9 mouse cellular contexts compared by ENCODE assay signal in genomic region chr9:32709359-32709758, GRCm38 (mm10).
DNase-seq lines count a peak whose midpoint lies in the region; ATAC-seq and TF ChIP-seq lines count a peak whose summit lies in the region.
"Had no signal": no experiment of that assay in that cellular context is flagged by ENCODE, and none has a peak within 500 bp of the region (broad histone marks: within the 10 kb centered on the region; RNA-seq: fewer than 3 reads in every experiment).

No protein-coding gene starts in this region.

- H3K4me2 ChIP-seq in intestine, embryonic 16.5 days (ENCODE audit: low read depth, low read length), result 0 out of 2 replicates have a peak overlapping the region, but pooled peaks have one; percentile 9
- H3K4me2 ChIP-seq in lung, embryonic 14.5 days, result peak overlapping the region; percentile 39; the same call in 1 of the 2 replicates

- 9% methylated on average over 5 of the region's 5 CpGs for WGBS in intestine, embryonic 16.5 days
- 2% methylated on average over 5 of the region's 5 CpGs for WGBS in lung, embryonic 14.5 days

- no peaks in the 10 kb centered on the region for H3K36me3 ChIP-seq in intestine, embryonic 16.5 days (ENCODE audit: control insufficient read depth, insufficient read depth, low read length)
- H3K36me3 ChIP-seq in lung, embryonic 14.5 days (ENCODE audit: insufficient read depth), result 0 out of 2 replicates have a peak, but pooled peaks cover 2% of the 10 kb centered on the region
- H3K36me3 ChIP-seq: hindbrain, embryonic 10.5 days had no signal

- H3K4me1 ChIP-seq in intestine, embryonic 16.5 days (ENCODE audit: control insufficient read depth, insufficient read depth, low read length), result peaks cover 44% of the 10 kb centered on the region
- peaks cover 58% of the 10 kb centered on the region for H3K4me1 ChIP-seq in lung, embryonic 14.5 days (ENCODE audit: insufficient read depth)

- H3K27me3 ChIP-seq in intestine, embryonic 16.5 days (replicated peaks; ENCODE audit: control insufficient read depth, insufficient read depth, low read length), result no peaks in the 10 kb centered on the region
- no peaks in the 10 kb centered on the region for H3K27me3 ChIP-seq in lung, embryonic 14.5 days (ENCODE audit: insufficient read depth, low read length)

- H3K9ac ChIP-seq in intestine, embryonic 16.5 days (ENCODE audit: low read depth, low read length), result no peak overlapping the region
- no peak overlapping the region for H3K9ac ChIP-seq in lung, embryonic 14.5 days

- H3K9me3 ChIP-seq in intestine, embryonic 16.5 days (ENCODE audit: control insufficient read depth, low read length), result no peaks in the 10 kb centered on the region
- no peaks in the 10 kb centered on the region for H3K9me3 ChIP-seq in lung, embryonic 14.5 days (ENCODE audit: low read depth, low read length)

- peak overlapping the region; percentile 43 for H3K4me3 ChIP-seq in gastrocnemius, adult 2 months
- no peak overlapping the region for H3K4me3 ChIP-seq in intestine, embryonic 16.5 days (ENCODE audit: low read length)
- no peak overlapping the region for H3K4me3 ChIP-seq in lung, embryonic 14.5 days (ENCODE audit: low read depth, low read length)
- H3K4me3 ChIP-seq: hindbrain, embryonic 10.5 days had no signal

- peak; percentile 15 for ATAC-seq in CD4-positive, CD25-positive, alpha-beta regulatory T cell, adult 4 months
- 0 out of 2 replicates have a peak, but pooled peaks have one; percentile 35 for ATAC-seq in intestine, embryonic 16.5 days
- ATAC-seq in lung, embryonic 14.5 days (ENCODE audit: insufficient read depth), result peak; percentile 33

- TF ChIP-seq CTCF in gastrocnemius, adult 2 months (IDR thresholded peaks at IDR 0.05), result no peak
- TF ChIP-seq CTCF in lung, embryonic 14.5 days (IDR thresholded peaks at IDR 0.05; ENCODE audit: low read depth), result no peak

- intact Hi-C loops in gastrocnemius, adult 2 months (cut with DNase I), result no loop called here
- intact Hi-C loops in left cerebral cortex, postnatal 36 days (cut with DNase I), result no loop called here

- H3K27ac ChIP-seq in gastrocnemius, adult 2 months, result peak overlapping the region; percentile 65
- 0 out of 2 replicates have a peak overlapping the region, but pooled peaks have one; percentile 27 for H3K27ac ChIP-seq in intestine, embryonic 16.5 days (ENCODE audit: low read length)
- peak overlapping the region; percentile 44 for H3K27ac ChIP-seq in lung, embryonic 14.5 days (ENCODE audit: low read depth)
- H3K27ac ChIP-seq: hindbrain, embryonic 10.5 days had no signal

- no peak for DNase-seq in gastrocnemius, adult 2 months
- no peak for DNase-seq in gastrocnemius, adult 18-20 months (ENCODE audit: low spot score)
- DNase-seq in lung, embryonic 14.5 days, result peak; percentile 77
- no peak for DNase-seq in left cerebral cortex, postnatal 36 days (ENCODE audit: low spot score in 2 of 2)
- DNase-seq in frontal cortex, postnatal 10 days (ENCODE audit: low spot score in 2 of 2), result no peak
- no peak for DNase-seq in cerebellum, adult 9-11 months
